Mouse (Mus musculus) c-Kit-positive CD71-negative TER-119-negative erythroid progenitor cells, embryonic 14.5 days (primary cell): ENCODE results near the gene Pdxdc1.
A peak's percentile ranks its signal among the peaks of the same experiment; 100 is the strongest.
"Not testable (repeated sequence)": the region's sequence is repeated elsewhere in the genome, so short reads cannot be mapped to it uniquely, and the experiment has no call there.

Experiments used
- DNase-seq: peaks from one replicate; pipeline ENCODE4 v3.0.0-alpha.2; 2013; ENCODE audit warnings: low read depth

Gene Pdxdc1

DNA sequence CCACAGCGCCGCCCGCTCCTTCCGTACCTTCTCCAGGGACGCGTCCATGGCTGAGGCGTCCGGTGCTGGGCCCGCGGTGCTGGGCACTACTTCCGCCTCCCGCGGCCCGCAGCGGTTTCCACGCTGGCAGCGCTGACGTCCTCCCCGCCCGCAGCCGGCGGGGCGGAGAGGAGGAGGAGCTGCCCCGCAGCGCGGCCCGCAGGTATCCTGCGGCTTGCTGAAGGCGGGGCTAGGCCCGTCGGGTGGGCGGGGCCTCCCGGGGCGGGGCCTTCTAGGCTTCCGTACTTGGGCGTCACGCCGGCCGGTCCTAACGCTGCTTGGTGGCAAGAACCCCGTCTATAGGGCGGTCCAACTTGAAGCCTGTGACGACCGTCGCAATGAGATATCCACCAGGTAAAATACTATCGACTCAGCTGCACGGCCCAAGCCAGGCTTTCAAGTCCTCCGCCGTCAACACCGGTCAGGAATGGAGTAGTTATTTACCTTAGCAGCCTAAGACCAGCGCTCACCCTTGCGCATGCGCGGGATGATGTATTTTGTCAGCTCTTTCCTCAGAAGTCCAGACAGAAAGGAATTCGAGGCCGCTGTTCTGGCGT lies at the start of gene Pdxdc1, which contains the start of gene Mpv17l:
Gene Pdxdc1, minus strand, starts transcription at position 244 of the 596 bp plus-strand sequence.
Gene Mpv17l, plus strand, starts transcription at position 274 of the 596 bp plus-strand sequence.
- DNase-seq = peak; percentile 90

GRCm38 (mm10) chr16:13951245-13951644 lies 48.3 kb upstream of the Pdxdc1 start:
- DNase-seq = no peak

GRCm38 (mm10) chr16:13946306-13946705 lies 43.4 kb upstream of the Pdxdc1 start:
- no peak for DNase-seq

- DNase-seq = no peak
These were observed 42.2 kb upstream of the Pdxdc1 start for GRCm38 (mm10) chr16:13945153-13945552.

- no peak for DNase-seq
These were observed 41.8 kb upstream of the Pdxdc1 start for GRCm38 (mm10) chr16:13944752-13945151.

- no peak for DNase-seq
These were observed 41.2 kb upstream of the Pdxdc1 start for GRCm38 (mm10) chr16:13944178-13944577.

DNA sequence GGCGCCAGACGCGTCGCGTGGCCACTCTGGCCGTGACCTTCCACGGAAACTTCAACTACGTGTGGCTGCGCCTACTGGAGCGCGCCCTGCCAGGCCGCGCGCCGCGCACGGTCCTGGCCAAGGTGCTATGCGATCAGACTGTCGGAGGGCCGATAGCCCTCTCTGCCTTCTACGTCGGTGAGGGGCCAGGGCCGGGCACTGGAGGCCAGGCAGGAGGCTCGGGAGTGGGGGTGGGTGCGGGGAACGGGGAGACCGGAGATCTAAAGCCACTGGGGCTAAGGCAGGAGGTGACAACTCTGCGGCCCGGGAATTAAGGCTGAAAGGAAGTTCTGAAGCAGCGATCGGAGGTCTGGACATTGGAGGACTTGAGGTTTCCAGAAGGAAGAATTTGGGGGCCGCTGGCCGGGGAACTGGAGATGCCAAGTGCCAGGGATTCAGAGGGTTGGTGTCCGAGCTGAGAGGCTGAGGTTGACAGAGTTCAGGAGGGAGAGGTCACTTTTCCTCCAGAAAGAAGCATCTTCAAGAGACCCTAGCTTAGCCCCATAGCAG lies 38.0 kb upstream of the Pdxdc1 start:
- no peak for DNase-seq

- no peak for DNase-seq
These were observed 37.4 kb upstream of the Pdxdc1 start for GRCm38 (mm10) chr16:13940139-13940846.

GRCm38 (mm10) chr16:13927456-13928075 lies 24.6 kb upstream of the Pdxdc1 start:
- DNase-seq = no peak

DNA sequence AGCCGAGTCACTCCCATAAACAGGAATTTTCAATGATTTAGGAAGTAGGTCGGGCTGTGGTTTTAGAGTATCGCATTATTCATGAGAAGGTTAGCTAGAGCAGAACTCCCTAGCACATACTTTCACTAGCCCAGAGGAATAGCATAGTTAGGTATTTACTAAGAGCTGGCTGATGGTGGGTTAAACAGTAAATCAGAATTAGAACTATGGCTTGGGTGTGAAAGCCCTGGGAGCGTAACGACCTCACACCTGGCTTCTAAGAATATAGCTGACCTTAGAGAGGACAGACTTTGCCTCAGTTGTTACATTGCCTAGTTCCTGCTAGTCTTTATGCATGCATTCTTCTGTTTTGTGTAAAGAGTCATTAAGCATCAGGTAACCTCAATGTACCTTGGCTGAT lies 20.0 kb upstream of the Pdxdc1 start:
- DNase-seq = not testable (repeated sequence)

DNA sequence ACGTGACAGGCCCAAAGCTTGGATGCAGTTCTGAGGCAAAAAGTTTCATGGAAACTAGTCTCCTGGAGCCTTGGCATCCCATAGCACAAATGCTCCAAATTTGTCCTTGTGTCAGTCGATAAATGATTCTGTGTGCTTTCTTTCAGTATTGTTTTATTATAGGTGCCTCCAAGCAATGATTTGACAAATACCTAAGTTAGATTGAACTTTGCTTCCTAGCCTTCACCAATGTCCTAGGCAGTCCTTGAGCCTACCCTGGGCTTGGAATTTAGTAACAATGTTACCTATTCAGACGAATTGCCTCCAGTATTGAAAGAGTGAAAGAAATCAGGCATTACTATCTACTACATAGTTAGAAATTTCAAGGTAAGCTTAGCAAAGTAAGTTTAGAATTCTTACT lies 19.6 kb upstream of the Pdxdc1 start:
- not testable (repeated sequence) for DNase-seq

- DNase-seq = no peak
These were observed 18.9 kb upstream of the Pdxdc1 start for GRCm38 (mm10) chr16:13921781-13922180.

- no peak for DNase-seq
These were observed 18.1 kb upstream of the Pdxdc1 start for GRCm38 (mm10) chr16:13921063-13921462.

DNA sequence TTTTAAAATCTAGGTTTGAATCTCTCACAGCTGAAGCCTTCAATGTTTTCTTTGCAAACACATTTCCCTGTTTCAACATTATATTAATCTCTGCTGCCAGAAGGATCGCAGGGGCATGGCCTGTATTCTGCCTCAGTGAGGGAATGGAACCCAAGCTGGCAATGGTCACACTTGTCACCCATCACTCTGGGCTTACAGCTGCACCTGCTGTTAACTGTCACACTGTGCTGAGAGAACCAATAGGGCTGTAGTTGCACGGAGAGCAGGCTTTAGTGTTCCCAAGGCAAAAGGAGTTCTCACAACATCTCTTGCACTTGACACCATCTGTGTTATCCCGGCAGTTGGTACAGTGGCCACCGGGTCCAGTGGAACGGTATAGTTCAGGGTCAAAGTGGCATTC lies 17.2 kb upstream of the Pdxdc1 start:
- DNase-seq = no peak

GRCm38 (mm10) chr16:13907297-13907696 lies 4.4 kb upstream of the Pdxdc1 start:
- DNase-seq = no peak

DNA sequence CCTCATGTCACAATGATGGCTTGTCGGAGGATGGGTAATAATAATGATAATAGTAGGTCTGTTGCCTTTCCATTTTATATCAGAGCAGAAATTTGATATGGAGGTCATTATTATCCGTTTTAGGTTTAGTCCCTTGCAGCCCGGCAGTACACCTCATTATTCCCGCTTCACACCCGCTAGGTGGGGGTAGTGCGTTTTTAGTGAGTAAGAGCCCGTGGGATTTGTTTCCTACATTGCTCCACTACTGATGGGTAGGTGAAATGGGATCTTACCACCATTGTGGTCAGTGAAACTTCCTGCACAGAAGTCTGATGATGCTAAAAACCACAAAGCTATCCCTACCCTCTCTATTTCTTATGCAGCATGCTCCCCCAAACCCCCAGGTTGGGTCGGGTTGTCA lies 557 bp upstream of the Pdxdc1 start:
- DNase-seq = peak; percentile 80

GRCm38 (mm10) chr16:13902397-13902831 lies 517 bp downstream of the Pdxdc1 start:
- peak; percentile 25 for DNase-seq

- DNase-seq = no peak
These were observed 4.0 kb downstream of the Pdxdc1 start for GRCm38 (mm10) chr16:13898981-13899380.

DNA sequence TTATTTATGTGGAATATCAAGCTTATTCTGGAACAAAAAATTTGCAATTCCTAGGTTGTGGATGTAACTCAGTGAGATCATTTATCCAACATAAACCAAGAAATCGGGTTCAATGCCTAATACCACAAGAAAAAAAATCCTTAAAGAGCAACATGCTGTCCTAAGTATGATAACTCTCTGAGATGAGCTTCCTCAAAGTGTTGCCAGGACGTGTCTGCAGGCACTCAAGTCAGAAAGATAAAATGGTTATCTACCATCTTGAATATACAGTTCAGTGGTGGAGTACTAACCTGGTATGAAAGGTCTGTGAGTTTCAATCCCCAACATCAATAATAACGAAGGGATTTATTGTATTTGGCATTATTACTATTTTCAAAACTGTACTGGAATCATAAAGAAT lies 6.6 kb downstream of the Pdxdc1 start:
- DNase-seq = no peak

GRCm38 (mm10) chr16:13895740-13896139 lies 7.2 kb downstream of the Pdxdc1 start:
- DNase-seq = no peak

DNA sequence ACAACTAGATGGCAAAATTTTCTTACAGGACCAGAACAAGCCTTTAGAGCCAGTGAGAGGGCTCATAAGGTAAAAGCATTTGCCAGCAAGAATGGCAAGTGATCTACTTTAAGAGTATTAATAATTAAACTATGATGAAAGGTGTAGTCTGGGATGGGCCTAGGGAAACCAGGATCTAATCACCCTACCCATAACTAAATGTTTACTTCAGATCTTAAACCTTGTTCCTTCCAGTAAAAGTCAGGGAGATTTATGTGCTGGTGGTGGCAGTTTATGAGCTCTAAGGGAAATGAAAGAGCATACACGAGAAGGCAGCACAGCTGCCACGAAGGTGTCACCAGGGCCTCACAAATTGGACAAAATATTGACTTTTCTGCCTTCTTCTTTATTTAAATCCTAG lies 8.8 kb downstream of the Pdxdc1 start:
- DNase-seq = no peak

- no peak for DNase-seq
These were observed 10.1 kb downstream of the Pdxdc1 start for GRCm38 (mm10) chr16:13892850-13893249.

DNA sequence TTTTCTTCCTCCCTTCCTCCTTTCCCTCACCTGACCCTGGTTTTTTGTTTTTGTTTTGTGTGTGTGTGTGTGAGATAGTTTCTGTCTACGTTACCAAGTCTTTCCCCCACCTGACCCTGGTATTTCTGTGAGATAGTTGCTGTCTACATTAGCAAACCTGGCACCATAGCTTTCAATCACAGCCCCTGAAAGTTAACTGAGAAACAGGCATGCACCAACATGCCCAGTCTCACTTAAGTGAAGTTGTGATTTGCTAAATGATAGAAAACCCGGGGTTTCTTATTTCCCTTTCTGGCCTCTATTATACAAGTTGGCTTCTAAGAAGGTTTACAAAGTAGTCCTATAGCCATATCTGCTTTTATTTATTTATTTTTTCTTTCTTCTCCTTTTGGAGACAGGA lies 12.5 kb downstream of the Pdxdc1 start:
- DNase-seq = no peak
